Mouse (Mus musculus) small intestine, adult 2 months (tissue): ENCODE measurements around the gene Fh1.

Experiments
- CTCF ChIP-seq: fragments of 200-500 bp; IDR thresholded peaks from 2 replicates; pipeline ENCODE4 v1.5.1; 2012; ENCODE audit warnings: low read depth, mild to moderate bottlenecking, control low read depth, inconsistent platforms, low read length, moderate library complexity, mixed read lengths; ENCODE audit not compliant: insufficient replicate concordance, insufficient read length; ENCODE audit errors: extremely low read depth
- POLR2A ChIP-seq: fragments of 200-500 bp; IDR thresholded peaks from 2 replicates; pipeline ENCODE4 v1.6.1; 2012; ENCODE audit warnings: low read depth, mild to moderate bottlenecking, control low read depth, inconsistent platforms, low read length, moderate library complexity

GRCm38 (mm10) chr1:175630345-175630744 is 4.9 kb upstream of the Fh1 start:
- TF ChIP-seq CTCF (no peak), POLR2A (no peak)
